Mouse (Mus musculus) adrenal gland, postnatal 4 days (tissue): ENCODE results near the gene Gpat2. TPM values are rescaled to one million over a fixed set of nuclear protein-coding genes. Genes with fewer than 3 reads are reported as not detected.

Source experiments
- DNase-seq, 2 experiments: peaks; one replicate each; pipeline ENCODE4 v3.0.0; 2021 to 2022; ENCODE audit warnings: low spot score in 2 of 2, mixed read lengths in 2 of 2
- total RNA-seq, 2 experiments: library from RNA; stranded (reverse); gene quantifications; 2 replicates each; pipeline ENCODE4 v1.2.3; 2021

The Gpat2 gene
- total RNA-seq, 2 experiments from 2014 or later: 0.59 to 0.62 TPM

DNA sequence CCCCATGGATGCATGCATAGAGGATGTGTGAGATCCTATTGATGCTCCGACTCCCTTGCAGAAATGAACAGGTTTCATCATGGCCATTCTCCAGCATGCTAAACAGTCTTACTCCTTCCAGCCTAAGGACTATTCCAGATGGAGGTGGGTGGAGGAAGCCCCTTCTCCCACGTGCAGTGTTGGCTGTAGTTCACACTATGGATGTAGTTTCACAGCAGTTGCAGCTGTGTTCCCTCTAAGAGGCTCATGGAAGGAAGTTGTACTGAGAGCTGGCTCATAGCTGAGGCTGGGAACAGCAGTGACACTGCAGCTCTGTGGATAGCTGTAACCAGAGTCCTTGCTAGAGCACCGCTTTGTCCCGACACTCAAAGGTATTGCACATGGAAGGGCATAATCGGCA lies 12.7 kb downstream of the Gpat2 start:
- DNase-seq: no peak

DNA sequence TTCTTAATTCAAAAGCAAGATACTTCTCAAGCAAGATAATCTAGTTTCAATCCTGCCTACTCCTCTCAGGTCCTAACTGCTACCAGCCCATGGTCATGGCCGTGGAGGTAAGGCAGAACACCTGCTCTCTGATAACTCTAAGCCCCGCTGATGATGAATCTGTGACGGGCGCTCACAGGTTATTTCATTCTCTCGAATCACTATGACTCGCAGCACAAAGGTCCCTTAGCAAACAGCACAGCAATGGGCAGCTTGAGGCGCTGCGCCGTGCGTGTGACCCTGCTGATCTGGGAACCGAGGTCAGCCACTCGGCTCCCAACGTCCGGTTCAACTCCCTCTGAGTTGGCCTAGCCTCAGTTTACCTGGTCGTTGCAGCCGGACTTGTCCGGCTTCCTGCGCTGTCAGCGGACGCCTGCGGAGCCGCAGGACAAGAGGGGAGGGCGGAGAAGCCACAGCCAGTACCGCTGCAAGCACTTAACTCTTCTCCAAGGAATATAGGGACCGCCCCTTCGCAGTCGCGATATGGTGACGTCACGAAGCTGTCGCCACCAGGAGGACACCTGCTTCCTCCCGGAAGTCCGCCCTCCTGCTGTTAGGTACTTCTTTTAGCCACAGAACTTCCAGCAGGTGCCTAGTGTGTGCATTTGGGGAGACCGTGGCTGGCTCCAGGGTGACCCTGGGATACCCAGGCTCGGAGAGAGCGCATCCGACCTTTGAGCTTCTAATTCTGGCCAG lies 19.2 kb downstream of the Gpat2 start, which contains the start of gene Fahd2a:
Gene Fahd2a (minus strand): TSS at position 511 of the 735 bp plus-strand sequence.
- peak; percentile 67 to 76 for DNase-seq

DNA sequence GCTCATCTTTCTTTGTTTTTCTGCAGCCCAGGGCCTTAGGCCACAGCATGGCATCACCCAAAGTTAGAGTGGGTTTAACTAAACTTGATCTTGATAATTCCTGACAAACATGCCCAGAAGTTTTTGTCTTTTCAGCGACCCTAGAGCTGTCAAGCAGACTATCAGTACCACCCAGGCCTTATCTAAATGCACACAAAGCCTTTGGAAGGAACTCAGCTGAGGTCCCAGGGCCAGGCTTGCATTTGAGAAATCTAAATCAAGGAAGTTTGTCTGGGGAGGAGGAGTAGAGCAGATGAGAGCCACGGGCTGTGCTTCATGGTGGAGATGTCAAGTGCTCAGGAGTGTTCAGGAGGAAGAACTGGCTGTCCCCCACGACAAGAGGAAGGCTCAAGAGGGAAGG lies 21.8 kb downstream of the Gpat2 start:
- DNase-seq: no peak

DNA sequence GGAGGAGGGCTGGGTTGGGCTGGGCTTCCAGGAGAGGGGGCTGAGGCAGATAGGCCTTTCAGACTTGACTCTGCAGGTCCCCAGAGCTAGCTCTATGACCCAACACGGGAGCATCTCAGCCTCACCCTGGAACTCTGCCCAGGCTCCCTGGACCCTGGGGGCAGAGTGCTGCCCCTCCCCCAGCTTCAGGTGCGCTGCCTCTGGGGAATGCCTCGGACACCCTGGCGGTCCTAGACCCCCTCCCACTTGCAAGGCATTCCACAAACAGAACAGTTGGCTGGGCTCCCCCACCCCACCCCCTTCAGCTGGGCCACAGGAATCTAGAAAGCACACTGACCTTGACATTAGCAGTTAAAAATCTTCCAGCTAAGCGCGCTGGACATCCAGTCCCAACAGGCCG lies 24.7 kb downstream of the Gpat2 start:
- no peak for DNase-seq

DNA sequence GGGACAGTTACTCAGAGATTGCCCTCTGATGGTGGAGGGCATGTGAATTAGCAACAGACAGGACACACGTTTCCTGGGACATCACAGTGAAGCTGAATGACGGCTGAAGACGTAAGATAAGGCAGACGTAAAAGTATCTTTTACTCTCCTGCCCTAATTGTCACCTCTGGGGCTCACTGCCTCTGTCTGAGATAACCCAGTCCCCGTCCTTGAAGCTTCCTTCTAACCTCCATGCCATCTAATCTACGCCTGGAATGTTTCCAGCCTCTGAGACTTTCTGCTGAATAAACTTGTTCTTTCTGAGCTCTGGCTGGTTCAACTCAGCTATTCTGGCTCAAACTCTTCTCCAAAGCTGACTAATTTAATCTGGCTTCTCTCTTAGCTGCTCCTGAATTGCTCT lies 26.7 kb downstream of the Gpat2 start:
- DNase-seq: no peak

DNA sequence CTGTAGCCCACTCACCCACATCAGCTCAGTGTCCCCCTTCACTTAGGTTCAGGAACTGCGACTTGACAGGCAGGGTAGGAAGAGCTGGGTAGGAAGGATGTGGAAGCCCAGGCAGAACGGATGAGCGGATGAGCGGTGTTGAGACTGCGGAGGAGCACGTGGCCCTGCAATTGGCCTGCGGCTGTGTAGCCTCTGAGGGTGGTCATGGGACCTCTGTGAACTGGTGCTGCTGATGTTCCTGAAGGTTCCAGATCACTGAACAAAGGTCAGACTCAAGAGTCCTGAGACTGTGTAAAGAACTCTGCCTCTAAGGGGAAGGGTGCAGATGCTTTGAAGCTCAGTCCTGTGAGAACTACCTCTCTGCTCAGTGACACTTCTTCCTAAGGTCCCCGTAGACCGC lies 28.1 kb downstream of the Gpat2 start:
- DNase-seq: no peak

DNA sequence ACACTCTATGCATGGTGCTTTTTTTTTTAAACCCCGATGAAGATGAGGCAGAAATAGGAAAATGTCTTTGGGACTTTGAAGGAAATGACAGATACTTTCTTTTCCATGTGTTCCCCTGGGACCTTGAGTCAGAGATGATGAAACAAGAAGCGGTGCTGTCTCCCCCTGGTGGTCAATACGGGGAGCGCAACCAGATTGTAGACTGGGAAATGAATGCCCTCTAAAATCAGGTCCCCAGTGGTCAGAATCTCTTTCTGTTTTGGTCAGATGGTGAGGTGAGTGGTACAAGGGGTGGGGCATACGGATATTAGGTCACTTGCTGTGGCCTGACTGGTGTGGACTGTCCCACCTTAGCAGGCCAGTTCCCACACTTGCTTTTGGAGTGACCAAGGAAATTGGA lies 28.8 kb downstream of the Gpat2 start:
- peak; percentile 47 to 68 for DNase-seq

DNA sequence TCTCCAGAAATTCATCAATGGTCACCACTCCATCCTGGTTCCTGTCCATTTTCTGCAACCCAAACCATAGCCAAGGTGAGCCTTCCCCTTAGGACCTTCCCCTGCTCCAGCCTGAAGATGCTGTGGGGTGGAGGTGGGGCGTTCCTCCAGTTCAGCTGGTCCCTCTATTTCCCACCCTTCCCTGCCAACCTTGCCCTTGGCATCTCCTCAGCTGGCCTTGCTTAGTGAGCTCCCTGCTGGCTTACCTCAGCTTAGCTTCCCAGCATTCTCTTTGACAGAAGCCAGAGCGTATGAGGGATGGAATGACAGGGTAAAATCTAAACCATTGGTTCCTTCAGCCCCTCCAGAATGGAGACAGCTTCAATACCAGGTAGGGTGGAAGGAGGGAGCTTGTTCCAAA lies 34.3 kb downstream of the Gpat2 start:
- no peak for DNase-seq

DNA sequence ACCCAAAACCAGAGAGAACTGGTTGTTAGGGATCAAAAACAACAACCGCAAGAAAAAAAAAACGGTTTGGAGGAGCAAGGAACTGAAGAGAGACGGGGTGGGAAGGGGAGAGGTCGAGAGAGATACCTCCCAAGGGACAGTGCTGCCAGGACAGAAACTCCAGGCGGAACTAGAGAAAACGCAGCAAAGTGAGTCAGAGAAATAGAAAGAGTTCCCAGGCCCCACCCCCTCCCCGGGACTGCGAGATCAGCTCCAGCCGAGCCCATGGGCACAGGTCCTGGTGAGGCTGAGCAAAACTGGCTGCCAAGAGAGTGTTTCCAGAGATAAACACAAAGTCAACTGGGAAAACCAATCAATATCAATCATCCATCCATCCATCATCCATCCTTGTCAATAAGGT lies 36.4 kb downstream of the Gpat2 start:
- DNase-seq: no peak

DNA sequence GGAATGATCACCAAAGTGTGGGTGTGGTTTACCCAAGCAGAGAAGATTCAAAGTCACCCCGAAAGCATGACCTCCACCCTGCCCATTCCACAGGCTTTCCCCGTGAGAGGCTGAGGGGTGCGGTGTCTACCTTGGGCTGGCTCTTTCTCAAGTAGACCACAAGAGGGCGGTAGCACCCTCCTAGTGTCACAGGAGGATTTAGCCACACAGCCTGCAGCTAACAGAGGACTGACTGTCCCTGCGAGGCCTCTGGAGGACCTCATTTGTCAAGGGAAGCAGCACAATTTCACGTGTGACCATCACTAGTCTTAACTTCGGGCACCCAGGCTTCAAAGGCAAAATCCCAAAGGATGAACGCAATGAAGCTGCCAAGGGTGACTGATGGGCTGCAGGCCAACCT lies 37.3 kb downstream of the Gpat2 start:
- peak in 1 of 2 experiments; percentile 45 for DNase-seq

DNA sequence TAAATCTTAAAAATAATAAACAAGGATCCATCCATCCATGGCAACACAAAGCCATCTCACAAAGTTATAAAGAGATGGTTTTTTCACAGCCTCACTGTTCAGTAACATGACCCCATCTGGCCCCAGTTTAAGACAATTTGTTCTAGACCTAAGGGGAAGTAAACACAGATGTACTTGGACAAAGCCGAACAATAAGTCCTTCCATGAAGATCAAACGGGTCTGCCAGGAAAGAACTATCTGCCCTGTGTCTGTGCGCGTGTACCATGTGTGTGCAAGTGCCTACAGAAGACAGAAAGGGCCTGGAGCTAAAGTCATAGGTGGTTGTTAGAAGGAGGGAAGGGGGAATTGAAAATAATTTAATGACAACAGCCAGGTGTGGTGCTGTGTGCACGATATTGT lies 45.2 kb downstream of the Gpat2 start:
- no peak for DNase-seq

DNA sequence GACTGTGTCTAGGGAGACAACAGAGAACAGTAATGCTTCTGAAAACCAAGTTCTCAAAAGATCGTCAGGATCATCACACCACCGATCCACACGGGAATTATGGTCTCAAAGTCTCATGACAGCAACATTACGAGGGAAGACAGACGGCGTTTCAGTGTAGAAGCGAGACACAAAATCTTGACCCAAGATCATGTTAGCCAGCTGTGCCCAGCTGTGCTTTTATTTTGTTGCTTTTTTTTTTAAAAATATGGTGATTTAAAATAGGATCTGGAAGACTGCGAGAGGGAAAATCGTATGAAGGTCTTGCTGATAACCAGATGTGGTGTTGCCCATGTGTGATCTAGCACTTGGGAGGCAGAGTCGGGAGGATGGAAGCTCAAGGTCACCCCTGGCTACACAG lies 45.7 kb downstream of the Gpat2 start:
- DNase-seq: no peak

DNA sequence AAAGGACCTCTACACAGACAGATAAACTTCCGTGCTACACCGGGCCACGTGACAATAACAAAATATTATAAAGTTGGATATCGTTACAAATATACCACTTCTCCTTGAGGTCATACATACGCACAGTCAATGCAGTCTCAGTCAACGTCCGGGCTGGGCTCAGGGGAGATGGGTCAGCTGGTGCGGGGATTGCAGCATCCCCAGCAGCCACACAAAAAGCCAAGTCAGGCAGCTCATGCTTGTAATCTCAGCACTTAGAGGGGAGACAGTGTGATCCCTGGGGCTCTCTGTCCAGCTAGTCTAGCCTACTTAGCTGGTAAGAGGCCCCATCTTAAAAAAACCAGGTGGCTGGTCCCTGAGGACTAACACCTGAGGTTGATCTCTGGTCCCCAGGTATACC lies 46.3 kb downstream of the Gpat2 start:
- no peak for DNase-seq

DNA sequence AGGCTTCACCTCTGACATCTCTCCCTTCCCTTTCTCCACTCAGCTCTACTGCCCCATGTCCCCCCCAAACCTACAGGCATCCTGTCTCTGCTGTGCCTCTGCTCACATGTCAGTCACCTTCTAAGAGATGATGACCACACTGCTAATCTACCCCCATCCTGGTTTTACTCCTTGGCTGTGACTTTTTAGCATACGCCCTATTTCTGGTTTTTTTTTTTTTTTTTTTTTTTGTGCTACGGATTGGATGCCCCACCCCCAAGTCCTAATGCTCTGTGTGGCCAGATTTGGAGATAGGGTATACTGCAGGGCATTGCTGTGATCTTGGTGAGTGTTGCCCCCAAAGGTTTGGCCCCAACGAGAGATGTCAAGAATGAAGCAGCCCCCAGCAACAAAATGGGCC lies 47.3 kb downstream of the Gpat2 start:
- no peak for DNase-seq

DNA sequence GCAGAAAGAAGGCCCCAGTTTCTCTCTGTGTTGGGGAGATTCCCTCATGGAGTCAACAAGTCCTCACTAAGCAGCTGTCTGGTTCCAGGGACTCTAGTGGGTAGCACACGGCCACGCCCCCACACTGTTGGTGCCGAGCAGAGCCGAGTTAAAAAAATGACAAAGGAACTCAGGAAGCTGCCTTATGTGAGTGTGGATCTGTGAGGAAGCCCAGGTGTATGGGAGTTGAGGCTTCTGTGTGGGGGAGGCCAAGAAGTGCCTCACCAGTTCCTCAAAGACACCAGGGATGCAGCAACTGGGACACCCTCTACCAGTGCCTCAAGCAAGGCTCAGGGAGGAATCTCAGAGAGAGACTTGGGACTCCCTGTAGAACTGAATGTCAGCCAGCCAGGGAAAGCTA lies 54.2 kb downstream of the Gpat2 start:
- no peak for DNase-seq

DNA sequence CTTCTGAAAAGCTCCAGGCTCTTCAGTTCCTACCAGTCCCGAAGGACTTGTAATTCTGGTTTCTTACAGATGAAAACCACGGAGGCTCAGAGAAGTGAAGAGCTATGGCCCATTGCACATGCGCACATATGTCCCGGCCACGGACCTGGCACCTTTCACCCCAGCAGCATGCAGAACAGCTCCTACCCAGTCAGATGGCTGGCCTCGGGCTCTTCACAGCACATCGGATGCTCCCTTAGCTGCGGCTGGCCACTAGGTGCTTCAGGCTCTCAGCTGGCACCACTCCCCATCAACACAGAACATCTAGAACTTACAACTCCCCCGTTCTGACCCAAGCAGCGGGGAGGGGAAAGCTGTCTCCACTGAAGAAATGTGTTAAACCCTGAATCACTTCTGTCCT lies 54.8 kb downstream of the Gpat2 start:
- no peak for DNase-seq

DNA sequence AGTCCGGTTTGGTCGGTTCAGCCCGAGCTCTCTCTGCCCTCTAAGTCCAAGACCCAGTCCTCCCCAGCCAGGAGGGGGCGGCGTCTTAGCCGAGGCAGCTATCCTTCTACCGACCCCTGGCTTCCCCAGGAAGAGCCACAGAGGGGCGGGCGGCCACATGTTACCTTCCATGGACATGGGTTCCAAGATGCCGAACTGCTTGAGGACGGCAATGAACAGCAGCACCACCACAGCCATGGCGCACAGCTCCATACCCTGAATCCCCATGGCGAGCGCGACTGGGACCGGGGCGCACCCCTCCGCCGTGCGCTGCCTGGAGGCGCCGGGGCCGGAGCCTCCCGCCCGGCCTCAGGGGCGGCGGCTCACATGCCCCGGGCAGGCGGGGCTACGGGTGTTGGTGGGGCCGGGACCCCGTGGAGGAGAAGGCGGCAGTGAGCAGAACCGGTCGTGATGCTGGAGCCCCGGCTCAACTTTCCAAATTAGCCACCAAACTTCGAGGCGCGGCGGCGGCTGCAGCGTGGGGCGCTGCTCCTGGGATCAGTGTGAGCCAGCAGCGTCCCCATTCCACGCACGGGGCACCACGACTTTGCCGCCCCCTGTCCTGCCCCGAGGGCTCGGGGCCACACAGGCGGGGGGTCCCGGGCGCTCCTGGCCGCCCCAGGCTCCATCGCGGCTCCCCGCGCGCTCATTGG lies 57.0 kb downstream of the Gpat2 start:
- DNase-seq: no peak

DNA sequence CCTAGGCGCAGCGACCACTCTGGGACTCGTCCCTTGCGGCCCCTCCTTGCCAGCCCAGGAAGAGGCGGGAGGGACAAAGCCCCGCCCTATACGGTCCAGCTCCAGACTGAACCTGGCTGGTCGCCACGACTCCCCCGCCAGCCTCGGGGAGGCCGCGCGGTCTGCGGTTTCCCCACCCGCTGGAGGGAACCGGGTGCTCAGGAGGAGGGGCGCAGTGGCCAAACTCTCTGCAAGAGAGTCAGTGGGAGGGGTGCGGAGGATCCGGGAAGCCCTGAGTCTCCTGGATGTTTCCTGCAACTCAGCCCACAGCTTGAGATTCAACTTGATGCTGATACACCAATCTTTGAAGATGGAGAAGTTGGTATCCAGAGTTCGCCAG lies 57.5 kb downstream of the Gpat2 start:
- no peak for DNase-seq

DNA sequence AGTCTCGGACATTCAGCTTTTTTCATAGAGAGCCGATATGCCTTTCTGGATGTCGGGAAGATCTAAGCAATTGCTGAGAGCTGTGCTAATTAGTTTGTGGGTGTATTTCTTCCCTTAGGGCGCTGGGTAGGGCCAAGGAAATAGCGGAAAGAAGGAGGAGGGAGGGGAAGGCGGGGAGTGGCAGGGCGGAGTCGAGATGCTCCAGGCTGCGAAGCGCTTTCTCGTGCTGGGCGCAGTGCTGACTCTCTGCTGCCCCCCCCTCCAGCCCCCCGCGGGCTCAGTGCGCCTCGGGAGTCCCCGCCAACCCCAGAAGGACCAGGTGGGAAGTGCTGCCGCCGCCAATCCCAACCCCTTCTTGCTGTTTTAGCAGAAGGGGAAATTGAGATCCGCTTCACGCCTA lies 58.0 kb downstream of the Gpat2 start:
- no peak for DNase-seq

DNA sequence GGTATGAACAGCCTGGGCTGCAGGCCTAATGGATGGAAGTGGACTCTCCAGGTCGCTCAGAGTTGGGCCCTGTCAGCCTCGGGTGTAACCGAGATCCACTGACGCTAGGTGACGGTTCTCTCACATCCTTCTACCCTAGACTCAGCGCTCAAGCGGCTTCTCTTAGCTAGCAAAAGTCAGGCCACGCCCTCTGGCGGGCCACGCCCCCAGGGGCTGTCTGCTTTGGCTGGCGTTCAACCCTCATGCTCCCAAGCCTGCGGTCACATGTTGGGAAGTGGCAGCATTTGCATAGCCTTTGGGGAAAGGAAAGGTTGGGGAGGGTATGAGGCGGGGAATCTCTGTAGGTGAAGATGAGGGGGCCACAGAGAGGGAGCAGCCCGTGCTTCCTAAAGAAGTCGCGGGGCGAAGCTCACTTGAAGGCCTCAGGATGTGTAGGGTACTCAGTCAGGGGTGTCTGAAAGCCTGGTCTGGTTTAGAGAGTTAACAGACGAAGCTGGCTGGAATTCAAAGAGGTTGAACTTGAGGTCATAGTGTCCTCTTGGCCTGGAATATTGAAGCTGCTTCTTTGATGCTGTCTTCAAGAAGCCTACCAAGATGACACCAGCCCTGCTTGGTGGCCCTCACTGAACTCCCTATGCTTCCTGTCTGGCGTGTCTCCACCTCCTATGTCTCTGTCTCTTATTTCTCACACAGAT lies 59.6 kb downstream of the Gpat2 start:
- DNase-seq: peak in 1 of 2 experiments; percentile 37
